Comparison of ENCODE assay signal across 21 mouse cellular contexts in the genomic region with DNA sequence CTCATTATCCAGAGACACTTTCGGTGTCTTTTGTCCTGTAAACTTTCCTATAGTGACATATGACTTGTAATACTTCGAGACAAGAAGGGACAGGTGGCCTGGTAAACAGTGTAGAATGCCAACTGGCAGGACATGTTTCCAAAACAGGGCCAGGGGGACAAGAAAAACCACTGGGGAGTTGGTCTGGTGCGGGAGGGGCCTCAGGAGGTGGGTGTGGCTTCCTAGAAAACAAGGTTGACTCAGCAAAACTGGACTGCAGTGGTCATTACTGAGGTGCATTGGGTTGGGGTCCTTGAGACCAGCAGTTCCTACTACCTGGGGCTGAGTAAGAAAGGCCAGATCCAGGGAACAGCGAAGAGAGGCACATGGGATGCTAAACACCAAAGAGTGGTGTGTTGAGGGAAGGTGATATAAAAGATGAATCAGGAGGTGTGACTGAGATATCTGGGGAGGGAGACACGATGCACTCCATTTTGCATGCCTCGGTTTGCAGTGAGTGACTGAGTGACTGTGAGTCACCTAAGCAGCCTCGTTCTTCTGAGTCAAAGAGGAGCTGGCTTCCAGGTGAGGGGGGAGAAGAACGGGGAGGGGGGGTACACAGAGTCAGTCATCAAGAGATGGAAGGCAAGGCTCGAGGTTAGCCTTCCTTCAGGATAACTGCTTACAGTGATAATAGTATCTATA. TPM values are rescaled to one million over a fixed set of nuclear protein-coding genes. Genes with fewer than 3 reads are reported as not detected.
DNase-seq lines count a peak whose midpoint lies in the region; ATAC-seq and TF ChIP-seq lines count a peak whose summit lies in the region.
"Had no signal": no experiment of that assay in that cellular context is flagged by ENCODE, and none has a peak within 500 bp of the region (broad histone marks: within the 10 kb centered on the region; RNA-seq: fewer than 3 reads in every experiment).

No protein-coding gene starts in this region.

- no peak for TF ChIP-seq POLR2A in CH12.LX (IDR thresholded peaks at IDR 0.05; ENCODE audit: low read depth, low read length)
- TF ChIP-seq POLR2A in myocyte (IDR thresholded peaks at IDR 0.05; ENCODE audit: insufficient read length, low read depth), result no peak

- H3K27ac ChIP-seq in heart, embryonic 12.5 days (ENCODE audit: poor library complexity, severe bottlenecking), result no peak overlapping the region
- no peak overlapping the region for H3K27ac ChIP-seq in CH12.LX (ENCODE audit: insufficient read depth, low read depth)
- no peak overlapping the region for H3K27ac ChIP-seq in midbrain, embryonic 11.5 days (ENCODE audit: low read depth, low read length)
- H3K27ac ChIP-seq: hindbrain, embryonic 13.5 days; intestine, embryonic 15.5 days; liver, embryonic 14.5 days; midbrain, embryonic 15.5 days had no signal

- no peak overlapping the region for H3K4me3 ChIP-seq in heart, embryonic 12.5 days
- no peak overlapping the region for H3K4me3 ChIP-seq in CH12.LX (replicated peaks in 1 of 3; ENCODE audit: low read depth in 2 of 3, low read length in 2 of 3, poor library complexity in 1 of 3)
- no peak overlapping the region for H3K4me3 ChIP-seq in myocyte
- H3K4me3 ChIP-seq in midbrain, embryonic 11.5 days (ENCODE audit: low read depth, low read length), result no peak overlapping the region
- H3K4me3 ChIP-seq: hindbrain, embryonic 13.5 days; intestine, embryonic 15.5 days; midbrain, embryonic 15.5 days had no signal

- DNase-seq in frontal cortex, postnatal 10 days (ENCODE audit: low spot score in 2 of 2), result no peak
- no peak for DNase-seq in heart, adult 9 months (ENCODE audit: low spot score in 2 of 2)
- no peak for DNase-seq in CH12.LX (ENCODE audit: extremely low read depth)
- no peak for DNase-seq in midbrain, embryonic 11.5 days (ENCODE audit: low spot score, missing footprints)
- DNase-seq: cerebellum, postnatal 25 days; embryo, embryonic 11 days; heart, postnatal 10 days; kidney, adult 9 months; kidney, postnatal 25 days; left cerebral cortex, postnatal 4 days; right cerebral cortex, postnatal 14 days; thymus, adult 2 months had no signal

- TF ChIP-seq CTCF in CH12.LX (conservative IDR thresholded peaks at IDR 0.05 in 1 of 2, IDR thresholded peaks at IDR 0.05 in 1 of 2; ENCODE audit: low read depth in 2 of 2, low read length in 2 of 2), result no peak

- H3K4me1 ChIP-seq in heart, embryonic 12.5 days (replicated peaks), result peaks cover 17% of the 10 kb centered on the region
- H3K4me1 ChIP-seq in CH12.LX (ENCODE audit: control insufficient read depth in 1 of 2, insufficient read depth in 2 of 2), result peaks cover 27 to 82% of the 10 kb centered on the region in 2 experiments
- no peaks in the 10 kb centered on the region for H3K4me1 ChIP-seq in midbrain, embryonic 11.5 days (ENCODE audit: control insufficient read depth, insufficient read depth, low read length)
- H3K4me1 ChIP-seq: intestine, embryonic 15.5 days; midbrain, embryonic 15.5 days had no signal

- no peaks in the 10 kb centered on the region for H3K79me2 ChIP-seq in CH12.LX (replicated peaks; ENCODE audit: control insufficient read depth, extremely low read depth, insufficient read depth, poor library complexity, severe bottlenecking)
- H3K79me2 ChIP-seq in myocyte (ENCODE audit: control insufficient read depth, insufficient read depth), result no peaks in the 10 kb centered on the region

- in situ Hi-C loops in CH12.LX (cut with MboI; ENCODE audit: low pct_ligation_motif_present, low pct_unique_long_range_greater_than_20kb, low sequenced_read_pairs), result no loop called here

- no peak overlapping the region for H3ac ChIP-seq in myocyte (ENCODE audit: control insufficient read depth, insufficient read length)

- WGBS in heart, embryonic 12.5 days, result 69% methylated on average over 9 of the region's 9 CpGs
- 86% methylated on average over 9 of the region's 9 CpGs for WGBS in midbrain, embryonic 11.5 days

- H3K9ac ChIP-seq in heart, embryonic 12.5 days, result no peak overlapping the region
- no peak overlapping the region for H3K9ac ChIP-seq in CH12.LX (ENCODE audit: insufficient read depth, low read depth)
- no peak overlapping the region for H3K9ac ChIP-seq in midbrain, embryonic 11.5 days (ENCODE audit: low read length)
- H3K9ac ChIP-seq: hindbrain, embryonic 13.5 days; intestine, embryonic 15.5 days; liver, embryonic 14.5 days; midbrain, embryonic 15.5 days had no signal

- H3K27me3 ChIP-seq in heart, embryonic 12.5 days (replicated peaks), result no peaks in the 10 kb centered on the region
- H3K27me3 ChIP-seq in CH12.LX (replicated peaks) (no peaks in the 10 kb centered on the region), myocyte (ENCODE audit: control insufficient read depth, insufficient read depth, insufficient read length) (no peaks in the 10 kb centered on the region)
- no peaks in the 10 kb centered on the region for H3K27me3 ChIP-seq in midbrain, embryonic 11.5 days (ENCODE audit: control insufficient read depth, insufficient read depth, low read length)
- H3K27me3 ChIP-seq: hindbrain, embryonic 13.5 days; intestine, embryonic 15.5 days; midbrain, embryonic 15.5 days had no signal

- dilution Hi-C loops in CH12.LX (cut with MboI; ENCODE audit: extremely low pct_ligation_motif_present, extremely low pct_unique_long_range_greater_than_20kb, low sequenced_read_pairs), result no loop called here

- peak; percentile 35; the same call in 1 of the 2 replicates for ATAC-seq in frontal cortex, adult (ENCODE audit: low TSS enrichment)
- ATAC-seq in heart, embryonic 12.5 days (ENCODE audit: insufficient number of reproducible peaks, low FRiP score), result peak; percentile 85
- ATAC-seq in midbrain, embryonic 11.5 days (ENCODE audit: low FRiP score), result no peak
- no peak for ATAC-seq in granulocyte monocyte progenitor cell, adult 5-6 weeks (replicated peaks; ENCODE audit: poor library complexity, severe bottlenecking)
- ATAC-seq: forebrain, embryonic 16.5 days; intestine, embryonic 15.5 days; midbrain, embryonic 15.5 days had no signal

- no peaks in the 10 kb centered on the region for H3K36me3 ChIP-seq in heart, embryonic 12.5 days
- H3K36me3 ChIP-seq in CH12.LX (replicated peaks in 1 of 2; ENCODE audit: control insufficient read depth in 1 of 2, insufficient read depth in 1 of 2, low read length in 1 of 2) (peaks cover 0 to 65% of the 10 kb centered on the region in 2 experiments), myocyte (ENCODE audit: control insufficient read depth, insufficient read depth) (no peaks in the 10 kb centered on the region)
- no peaks in the 10 kb centered on the region for H3K36me3 ChIP-seq in midbrain, embryonic 11.5 days (ENCODE audit: control insufficient read depth, insufficient read depth, low read length)
- H3K36me3 ChIP-seq: hindbrain, embryonic 13.5 days; intestine, embryonic 15.5 days; midbrain, embryonic 15.5 days had no signal

- H3K9me3 ChIP-seq in heart, embryonic 12.5 days (replicated peaks), result no peaks in the 10 kb centered on the region
- H3K9me3 ChIP-seq in CH12.LX (replicated peaks; ENCODE audit: low read length), result no peaks in the 10 kb centered on the region
- H3K9me3 ChIP-seq in midbrain, embryonic 11.5 days (ENCODE audit: control insufficient read depth, low read length), result no peaks in the 10 kb centered on the region
- H3K9me3 ChIP-seq: hindbrain, embryonic 13.5 days; intestine, embryonic 15.5 days; midbrain, embryonic 15.5 days had no signal

- TF ChIP-seq EP300 in CH12.LX (IDR thresholded peaks at IDR 0.05; ENCODE audit: low read length), result no peak

- H3K4me2 ChIP-seq in heart, embryonic 12.5 days, result no peak overlapping the region
- H3K4me2 ChIP-seq in CH12.LX (ENCODE audit: insufficient read depth, low read depth, poor library complexity, severe bottlenecking) (no peak overlapping the region), myocyte (ENCODE audit: low read depth) (no peak overlapping the region)
- no peak overlapping the region for H3K4me2 ChIP-seq in midbrain, embryonic 11.5 days
- H3K4me2 ChIP-seq: hindbrain, embryonic 13.5 days; intestine, embryonic 15.5 days; midbrain, embryonic 15.5 days had no signal

- TF ChIP-seq RAD21 in CH12.LX (IDR thresholded peaks at IDR 0.05; ENCODE audit: low read depth, low read length), result no peak

TF ChIP-seq in CH12.LX, 34 proteins besides CTCF, POLR2A, EP300 and RAD21:
- TF ChIP-seq MAFK (IDR thresholded peaks at IDR 0.05; ENCODE audit: insufficient replicate concordance, low read length) (peak; percentile 64; the same call in 1 of the 2 replicates), ETS1 (conservative IDR thresholded peaks at IDR 0.05; ENCODE audit: low read depth, low read length) (no peak)
TF ChIP-seq in CH12.LX: peak in this region for 1.

TF ChIP-seq in myocyte, 11 proteins besides CTCF, POLR2A, EP300 and RAD21:
- peak; percentile 34 to 66 (median 38) for TF ChIP-seq MYOD1 (IDR thresholded peaks at IDR 0.05; ENCODE audit: control insufficient read depth in 1 of 3, insufficient read length in 2 of 3, low read depth in 2 of 3)
- no peak for TF ChIP-seq TCF12 (IDR thresholded peaks at IDR 0.05; ENCODE audit: insufficient read depth, poor library complexity, severe bottlenecking)

RNA-seq across cellular contexts. Expression of gene Ehd3, which starts 13.9 kb away (rescaled TPM):
- polyA plus RNA-seq in heart, embryonic 12.5 days (2016; fragmentation: Nextera tagmentation; extraction: Ambion mirVana), result 2.6 and 4.5 TPM in 2 replicates
- total RNA-seq in CH12.LX (2012; rRNA removed) (11.0 and 12.2 TPM in 2 replicates), CH12.LX (2014; rRNA removed) (26.5 and 26.8 TPM in 2 replicates)
- polyA plus RNA-seq in CH12.LX (2012; ENCODE audit: insufficient read length, low read depth) (35.9 and 37.0 TPM in 2 replicates), myocyte (2012; fragmentation: generic; extraction: Trizol) (2.9 TPM)
- polyA plus RNA-seq in midbrain, embryonic 11.5 days (2014; fragmentation: Nextera tagmentation; extraction: Ambion mirVana), result 7.3 and 7.4 TPM in 2 replicates
- 0.26 TPM in 1 of 2 replicates, not detected in the other for total RNA-seq in granulocyte monocyte progenitor cell, adult 5-6 weeks (2014; fragmentation: Nextera tagmentation)
- 0.31 and 0.43 TPM in 2 replicates for total RNA-seq in granulocyte monocyte progenitor cell, adult 5-6 weeks (2017)

Comparison
In these comparisons a context has a peak if more than half of its experiments do, and no peak if none do; other contexts are left out.
1. ATAC-seq: peak in frontal cortex, adult (single experiment) and heart, embryonic 12.5 days (single experiment); none in midbrain, embryonic 11.5 days (single experiment) and granulocyte monocyte progenitor cell, adult 5-6 weeks (single experiment).